Mouse (Mus musculus) embryonic facial prominence, embryonic 12.5 days (tissue): ENCODE measurements around the gene Polr3b. TPM values are rescaled to one million over a fixed set of nuclear protein-coding genes. Genes with fewer than 3 reads are reported as not detected.

ENCODE experiments used
- ATAC-seq: fragments of 200-750 bp; cut with Nextera tagmentation; 2 replicates; pipeline ENCODE4 v1.8.0; 2017; ENCODE audit not compliant: insufficient number of reproducible peaks, insufficient read depth, low FRiP score, low TSS enrichment
- H3K27ac ChIP-seq: fragments of 300-500 bp; sonication (generic); 2 replicates; pipeline ENCODE4 v1.5.1; 2016; ENCODE audit warnings: mild to moderate bottlenecking
- H3K27me3 ChIP-seq: fragments of 300-500 bp; sonication (generic); 2 replicates; pipeline ENCODE4 v1.6.1; 2016; ENCODE audit warnings: mild to moderate bottlenecking, moderate library complexity
- H3K36me3 ChIP-seq: fragments of 300-500 bp; sonication (generic); 2 replicates; pipeline ENCODE4 v1.6.1; 2016; ENCODE audit warnings: mild to moderate bottlenecking
- H3K4me1 ChIP-seq: fragments of 300-500 bp; sonication (generic); 2 replicates; pipeline ENCODE4 v1.6.1; 2016
- H3K4me2 ChIP-seq: fragments of 300-500 bp; sonication (generic); replicated peaks from 2 replicates; pipeline ENCODE4 v1.6.1; 2016; ENCODE audit warnings: mild to moderate bottlenecking, moderate library complexity
- H3K4me3 ChIP-seq: fragments of 300-500 bp; sonication (generic); 2 replicates; pipeline ENCODE4 v1.5.1; 2016; ENCODE audit warnings: mild to moderate bottlenecking
- H3K9ac ChIP-seq: fragments of 300-500 bp; sonication (generic); 2 replicates; pipeline ENCODE4 v1.6.1; 2016; ENCODE audit warnings: mild to moderate bottlenecking, moderate library complexity
- H3K9me3 ChIP-seq: fragments of 300-500 bp; sonication (generic); 2 replicates; pipeline ENCODE4 v1.6.1; 2016; ENCODE audit warnings: mild to moderate bottlenecking, moderate library complexity
- WGBS: fragments of 180-500 bp; shearing (Covaris S2); methylation state at CpG from one replicate; pipeline ENCODE4 v1.1.7; 2016; 5-methylcytosine and 5-hydroxymethylcytosine counted together
- polyA plus RNA-seq: library from polyadenylated mRNA; unstranded; fragments of >200 nt; fragmentation: Nextera tagmentation; extraction: Ambion mirVana; gene quantifications from 2 replicates; pipeline ENCODE4 v1.2.1, GENCODE M21; 2016

Polr3b gene
- 18.9 and 19.6 TPM in 2 replicates for polyA plus RNA-seq

- H3K27ac ChIP-seq = peak within 1 kb of the TSS; percentile 98
- H3K36me3 ChIP-seq = no peaks in the 10 kb centered on the region
- no peaks in the 10 kb centered on the region for H3K9me3 ChIP-seq
- H3K27me3 ChIP-seq = no peaks in the 10 kb centered on the region
- peak within 1 kb of the TSS; percentile 81 for H3K4me2 ChIP-seq
- H3K9ac ChIP-seq = peak within 1 kb of the TSS; percentile 58
- peak; percentile 95 for ATAC-seq
- peaks cover 9% of the 10 kb centered on the region for H3K4me1 ChIP-seq
- WGBS = 6% methylated on average over 53 of the region's 53 CpGs
- peak within 1 kb of the TSS; percentile 65 for H3K4me3 ChIP-seq
These were observed at the start of gene Polr3b for GRCm38 (mm10) chr10:84621826-84622790. Gene Polr3b, plus strand, starts transcription at chr10:84622292.

- Histone ChIP-seq H3K9me3 (no peaks in the 10 kb centered on the region), H3K27ac (no peak overlapping the region), H3K9ac (no peak overlapping the region), H3K4me2 (no peak overlapping the region), H3K4me1 (0 out of 2 replicates have a peak, but pooled peaks cover 6% of the 10 kb centered on the region), H3K36me3 (no peaks in the 10 kb centered on the region), H3K27me3 (no peaks in the 10 kb centered on the region), H3K4me3 (no peak overlapping the region)
- no peak for ATAC-seq
- WGBS = 63% methylated on average over 5 of the region's 5 CpGs
These were observed 48.2 kb upstream of the Polr3b start for GRCm38 (mm10) chr10:84573671-84574420.

GRCm38 (mm10) chr10:84576029-84576394 is 46.1 kb upstream of the Polr3b start:
- no peak overlapping the region for H3K27ac ChIP-seq
- peak overlapping the region; percentile 86 for H3K4me3 ChIP-seq
- 0 out of 2 replicates have a peak overlapping the region, but pooled peaks have one; percentile 10 for H3K9ac ChIP-seq
- no peaks in the 10 kb centered on the region for H3K9me3 ChIP-seq
- peak; percentile 72 for ATAC-seq
- WGBS = under 1% methylated on average over 14 of the region's 14 CpGs
- H3K36me3 ChIP-seq = no peaks in the 10 kb centered on the region
- H3K4me1 ChIP-seq = 0 out of 2 replicates have a peak, but pooled peaks cover 6% of the 10 kb centered on the region
- H3K4me2 ChIP-seq = peak overlapping the region; percentile 99
- H3K27me3 ChIP-seq = no peaks in the 10 kb centered on the region

GRCm38 (mm10) chr10:84576395-84577070 is 45.6 kb upstream of the Polr3b start, which contains the start of gene Tcp11l2:
Gene Tcp11l2, plus strand, starts transcription at chr10:84576626.
- 0 out of 2 replicates have a peak, but pooled peaks cover 6% of the 10 kb centered on the region for H3K4me1 ChIP-seq
- H3K4me3 ChIP-seq = peak within 1 kb of the TSS; percentile 86
- WGBS = under 1% methylated on average over 46 of the region's 46 CpGs
- no peaks in the 10 kb centered on the region for H3K27me3 ChIP-seq
- peak within 1 kb of the TSS; percentile 99 for H3K4me2 ChIP-seq
- H3K36me3 ChIP-seq = no peaks in the 10 kb centered on the region
- ATAC-seq = peak; percentile 99
- peak within 1 kb of the TSS; percentile 69 for H3K27ac ChIP-seq
- H3K9ac ChIP-seq = peak within 1 kb of the TSS; percentile 57
- H3K9me3 ChIP-seq = no peaks in the 10 kb centered on the region

GRCm38 (mm10) chr10:84577071-84577727 is 44.9 kb upstream of the Polr3b start:
- no peaks in the 10 kb centered on the region for H3K27me3 ChIP-seq
- H3K27ac ChIP-seq = 0 out of 2 replicates have a peak overlapping the region, but pooled peaks have one; percentile 69
- H3K9me3 ChIP-seq = no peaks in the 10 kb centered on the region
- H3K36me3 ChIP-seq = no peaks in the 10 kb centered on the region
- peak; percentile 54 for ATAC-seq
- H3K4me1 ChIP-seq = 0 out of 2 replicates have a peak, but pooled peaks cover 6% of the 10 kb centered on the region
- H3K9ac ChIP-seq = peak overlapping the region; percentile 57
- H3K4me2 ChIP-seq = peak overlapping the region; percentile 99
- peak overlapping the region; percentile 86 for H3K4me3 ChIP-seq
- 4% methylated on average over 38 of the region's 38 CpGs for WGBS

- Histone ChIP-seq H3K27me3 (no peaks in the 10 kb centered on the region), H3K4me2 (no peak overlapping the region), H3K4me1 (0 out of 2 replicates have a peak, but pooled peaks cover 6% of the 10 kb centered on the region), H3K27ac (no peak overlapping the region), H3K9me3 (no peaks in the 10 kb centered on the region), H3K36me3 (no peaks in the 10 kb centered on the region), H3K9ac (no peak overlapping the region), H3K4me3 (no peak overlapping the region)
- 75% methylated on average over 10 of the region's 10 CpGs for WGBS
- ATAC-seq = no peak
These were observed 43.4 kb upstream of the Polr3b start for GRCm38 (mm10) chr10:84578738-84579137.

- Histone ChIP-seq H3K27ac (no peak overlapping the region), H3K36me3 (no peaks in the 10 kb centered on the region), H3K4me2 (no peak overlapping the region), H3K9ac (no peak overlapping the region), H3K4me3 (no peak overlapping the region), H3K27me3 (no peaks in the 10 kb centered on the region), H3K4me1 (0 out of 2 replicates have a peak, but pooled peaks cover 6% of the 10 kb centered on the region), H3K9me3 (no peaks in the 10 kb centered on the region)
- 73% methylated on average over 2 of the region's 2 CpGs for WGBS
- no peak for ATAC-seq
These were observed 42.6 kb upstream of the Polr3b start for GRCm38 (mm10) chr10:84579527-84579926.

- 0 out of 2 replicates have a peak, but pooled peaks cover 6% of the 10 kb centered on the region for H3K4me1 ChIP-seq
- H3K27ac ChIP-seq = no peak overlapping the region
- no peak overlapping the region for H3K4me2 ChIP-seq
- no peaks in the 10 kb centered on the region for H3K9me3 ChIP-seq
- no peak for ATAC-seq
- H3K27me3 ChIP-seq = no peaks in the 10 kb centered on the region
- no peaks in the 10 kb centered on the region for H3K36me3 ChIP-seq
- H3K4me3 ChIP-seq = no peak overlapping the region
- WGBS = 61% methylated on average over 8 of the region's 8 CpGs
- H3K9ac ChIP-seq = no peak overlapping the region
These were observed 40.9 kb upstream of the Polr3b start for GRCm38 (mm10) chr10:84581191-84581590.

- Histone ChIP-seq H3K9me3 (no peaks in the 10 kb centered on the region), H3K4me3 (no peak overlapping the region), H3K4me2 (no peak overlapping the region), H3K27me3 (no peaks in the 10 kb centered on the region), H3K9ac (no peak overlapping the region), H3K27ac (no peak overlapping the region), H3K4me1 (0 out of 2 replicates have a peak, but pooled peaks cover 5% of the 10 kb centered on the region), H3K36me3 (no peaks in the 10 kb centered on the region)
- ATAC-seq = no peak
- 89% methylated on average over 7 of the region's 7 CpGs for WGBS
These were observed 39.9 kb upstream of the Polr3b start for GRCm38 (mm10) chr10:84582236-84582635.

GRCm38 (mm10) chr10:84584451-84585293 is 37.4 kb upstream of the Polr3b start:
- WGBS = 78% methylated on average over 11 of the region's 11 CpGs

More at GRCm38 (mm10) chr10:84584451-84585293, 37.4 kb upstream of the Polr3b start:
- Histone ChIP-seq H3K9ac (no peak overlapping the region), H3K4me2 (no peak overlapping the region), H3K27me3 (no peaks in the 10 kb centered on the region), H3K36me3 (no peaks in the 10 kb centered on the region), H3K4me1 (no peaks in the 10 kb centered on the region), H3K27ac (no peak overlapping the region), H3K9me3 (no peaks in the 10 kb centered on the region), H3K4me3 (no peak overlapping the region)
- ATAC-seq = no peak
